Mouse (Mus musculus): Measurements from ENCODE around the gene Clint1. TPM values are rescaled to one million over a fixed set of nuclear protein-coding genes. Genes with fewer than 3 reads are reported as not detected.

The Clint1 gene
- polyA plus RNA-seq, 1 experiment from 2014 or later, result 87.6 TPM

DNA sequence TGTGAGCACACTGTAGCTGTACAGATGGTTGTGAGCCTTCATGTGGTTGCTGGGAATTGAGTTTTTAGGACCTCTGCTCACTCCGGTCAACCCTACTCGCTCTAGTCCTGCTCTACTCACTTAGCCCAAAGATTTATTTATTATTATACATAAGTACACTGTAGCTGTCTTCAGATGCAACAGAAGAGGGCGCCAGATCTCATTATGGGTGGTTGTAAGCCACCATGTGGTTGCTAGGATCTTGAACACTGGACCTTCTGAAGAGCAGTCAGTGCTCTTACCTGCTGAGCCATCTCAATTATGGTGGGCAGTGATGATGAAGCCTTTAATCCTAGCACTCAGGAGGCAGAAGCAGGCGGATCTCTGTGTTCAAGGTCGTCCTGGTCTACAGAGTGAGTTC, 108.2 kb downstream of the Clint1 start:
- no peaks in the 10 kb centered on the region for H3K36me3 ChIP-seq
- no peak overlapping the region for H3K4me2 ChIP-seq (replicated peaks)
- no peaks in the 10 kb centered on the region for H3K4me1 ChIP-seq
- ATAC-seq (ENCODE audit: insufficient number of reproducible peaks, low FRiP score, low TSS enrichment, low read depth), result no peak
- no peak overlapping the region for H3K9ac ChIP-seq
- no peak overlapping the region for H3K27ac ChIP-seq (replicated peaks)
- no peaks in the 10 kb centered on the region for H3K9me3 ChIP-seq (replicated peaks)
- H3K4me3 ChIP-seq (replicated peaks), result no peak overlapping the region
- WGBS, result 85% methylated on average over 5 of the region's 5 CpGs
- no peaks in the 10 kb centered on the region for H3K27me3 ChIP-seq

Small RNA genes within 50 kb of the gene (microRNA-seq; reads per million reads assigned to microRNA genes)
- gene Gm22751 (ENCODE audit: borderline number of aligned reads), result not detected

Other genes with a start within 250 kb of the Clint1 start
- 5.2 and 5.4 TPM in 2 replicates for gene Lsm11, start 92.9 kb downstream of the Clint1 start, polyA plus RNA-seq (2015; fragmentation: Nextera tagmentation; extraction: Ambion mirVana)
- gene Thg1l, start 103.4 kb downstream of the Clint1 start, polyA plus RNA-seq (2015; fragmentation: Nextera tagmentation; extraction: Ambion mirVana), result 12.2 and 13.0 TPM in 2 replicates
- gene Sox30, start 128.3 kb downstream of the Clint1 start, polyA plus RNA-seq (2015; fragmentation: Nextera tagmentation; extraction: Ambion mirVana), result 0.20 and 0.23 TPM in 2 replicates
- gene Gm12166, start 200.3 kb downstream of the Clint1 start, polyA plus RNA-seq (2015; fragmentation: Nextera tagmentation; extraction: Ambion mirVana), result 3.9 and 7.7 TPM in 2 replicates
- 13.4 and 14.1 TPM in 2 replicates for gene Adam19, start 203.9 kb downstream of the Clint1 start, polyA plus RNA-seq (2015; fragmentation: Nextera tagmentation; extraction: Ambion mirVana)